In the genomic region with DNA sequence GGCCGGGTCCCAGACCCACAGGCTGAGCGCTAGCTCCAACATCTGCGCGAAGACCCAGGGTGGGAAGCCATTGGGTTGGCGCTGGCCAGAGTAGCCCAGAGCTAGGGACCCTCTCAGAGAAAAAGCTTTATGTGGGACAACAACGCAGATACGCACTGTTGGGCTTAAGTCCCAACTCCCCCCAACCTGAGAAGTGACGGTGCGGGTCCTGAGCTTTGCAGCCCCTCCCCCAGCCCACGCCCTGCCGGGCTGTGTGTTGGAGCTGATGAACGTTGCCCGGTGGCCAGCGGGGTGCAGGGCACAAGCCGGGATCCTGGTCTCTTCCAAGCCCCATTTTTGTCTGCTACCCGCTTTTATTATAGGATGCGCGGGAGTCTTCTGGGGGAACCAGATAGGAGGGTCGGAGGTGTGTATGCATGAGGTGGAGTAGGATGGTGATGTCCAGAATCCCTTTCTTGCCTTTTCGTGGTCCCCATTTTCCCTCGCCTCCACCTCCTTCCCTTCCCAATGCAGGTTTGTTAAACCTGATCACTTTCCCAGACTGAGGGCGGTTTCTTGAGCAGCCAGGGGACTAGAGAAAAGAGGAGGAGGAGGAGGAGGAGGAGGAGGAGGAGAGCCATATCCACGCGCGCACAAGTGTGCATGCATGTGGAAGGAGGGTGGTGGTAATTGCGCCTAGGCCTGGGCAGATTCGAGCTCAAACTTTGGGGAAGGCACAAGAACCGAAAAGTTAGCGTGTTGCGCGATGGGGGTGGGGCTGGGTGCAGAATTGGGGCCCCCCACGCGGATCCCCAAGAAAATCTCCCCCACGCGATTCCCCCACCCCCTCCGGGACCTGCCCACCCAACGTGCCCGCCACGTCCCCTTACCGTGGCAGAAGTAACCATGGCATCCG, we compare ENCODE assay signal across 8 mouse cellular contexts. TPM values are rescaled to one million over a fixed set of nuclear protein-coding genes. Genes with fewer than 3 reads are reported as not detected.
DNase-seq lines count a peak whose midpoint lies in the region; ATAC-seq and TF ChIP-seq lines count a peak whose summit lies in the region.

No protein-coding gene starts in this region.

- H3K27me3 ChIP-seq in intestine, postnatal 0 days (replicated peaks; ENCODE audit: control insufficient read depth, insufficient read depth, low read length) = peaks cover 38% of the 10 kb centered on the region

- DNase-seq in lung, adult 2 months = no peak
- DNase-seq in lung, postnatal 14 days = no peak
- DNase-seq in neural tube, embryonic 10.5 days (ENCODE audit: extremely low spot score, low spot score) = peak; percentile 54
- no peak for DNase-seq in c-Kit-positive CD71-positive TER-119-positive erythroid progenitor cells, embryonic 14.5 days (ENCODE audit: low spot score)
- no peak for DNase-seq in right cerebral cortex, adult 2 months (ENCODE audit: low spot score in 2 of 2)
- DNase-seq in urinary bladder, adult 18-20 months (ENCODE audit: low spot score in 2 of 2) = no peak

- peak overlapping the region; percentile 10 for H3K4me3 ChIP-seq in lung, adult 2 months (replicated peaks; ENCODE audit: extremely low read depth, low read depth, low read length)
- H3K4me3 ChIP-seq in embryonic fibroblast, embryonic 13.5 days (ENCODE audit: insufficient read depth, low read length) = peak overlapping the region; percentile 34
- peak overlapping the region; percentile 40 for H3K4me3 ChIP-seq in intestine, postnatal 0 days (ENCODE audit: low read depth, low read length)

- peaks cover 3% of the 10 kb centered on the region for H3K4me1 ChIP-seq in lung, adult 2 months (ENCODE audit: control insufficient read depth, insufficient read depth, low read length)
- H3K4me1 ChIP-seq in embryonic fibroblast, embryonic 13.5 days (ENCODE audit: control insufficient read depth, insufficient read depth, low read length) = no peaks in the 10 kb centered on the region; the same call in 1 of the 2 replicates
- no peaks in the 10 kb centered on the region for H3K4me1 ChIP-seq in intestine, postnatal 0 days (replicated peaks; ENCODE audit: control insufficient read depth, insufficient read depth, low read length)

- H3K9ac ChIP-seq in intestine, postnatal 0 days (ENCODE audit: low read depth, low read length) = peak overlapping the region; percentile 17; the same call in 1 of the 2 replicates

- TF ChIP-seq POLR2A in lung, adult 2 months (IDR thresholded peaks at IDR 0.05; ENCODE audit: borderline replicate concordance, extremely low read depth, low read depth, low read length) = no peak
- no peak for TF ChIP-seq POLR2A in embryonic fibroblast, embryonic 13.5 days (IDR thresholded peaks at IDR 0.05; ENCODE audit: low read depth, low read length)

- peak overlapping the region; percentile 62 for H3K4me2 ChIP-seq in intestine, postnatal 0 days (replicated peaks; ENCODE audit: low read depth)

- no peak for ATAC-seq in intestine, postnatal 0 days

- no peaks in the 10 kb centered on the region for H3K36me3 ChIP-seq in intestine, postnatal 0 days (ENCODE audit: control insufficient read depth, insufficient read depth)

- no peak overlapping the region for H3K27ac ChIP-seq in embryonic fibroblast, embryonic 13.5 days (ENCODE audit: insufficient read depth, low read length)
- H3K27ac ChIP-seq in intestine, postnatal 0 days (ENCODE audit: low read depth, low read length) = no peak overlapping the region; the same call in 1 of the 2 replicates

- H3K9me3 ChIP-seq in intestine, postnatal 0 days (ENCODE audit: control insufficient read depth) = no peaks in the 10 kb centered on the region

- 2% methylated on average over 41 of the region's 41 CpGs for WGBS in lung, adult 2 months
- WGBS in intestine, postnatal 0 days = 1% methylated on average over 41 of the region's 41 CpGs

- no peak for TF ChIP-seq CTCF in lung, adult 2 months (IDR thresholded peaks at IDR 0.05; ENCODE audit: insufficient read depth, low read length)
- no peak for TF ChIP-seq CTCF in embryonic fibroblast, embryonic 13.5 days (IDR thresholded peaks at IDR 0.05; ENCODE audit: borderline replicate concordance, insufficient read depth, low read length)
- TF ChIP-seq CTCF in intestine, postnatal 0 days (IDR thresholded peaks at IDR 0.05; ENCODE audit: low read depth) = no peak

RNA-seq across cellular contexts. Expression of a gene that starts 2.6 kb away (rescaled TPM):
- 1.5 and 1.7 TPM in 2 replicates for polyA plus RNA-seq in lung, adult 2 months (2012; rRNA removed)
- polyA plus RNA-seq in embryonic fibroblast, embryonic 13.5 days (2011; ENCODE audit: insufficient read length, low read depth, missing spikeins) = 8.0 and 9.1 TPM in 2 replicates
- 7.2 and 8.1 TPM in 2 replicates for polyA plus RNA-seq in intestine, postnatal 0 days (2015; fragmentation: Nextera tagmentation; extraction: Ambion mirVana)
